Mouse (Mus musculus) heart, embryonic 15.5 days (tissue): Measurements from ENCODE around the gene Nfrkb. TPM values are rescaled to one million over a fixed set of nuclear protein-coding genes. Genes with fewer than 3 reads are reported as not detected.

Source experiments
- ATAC-seq: fragments of 200-750 bp; cut with Nextera tagmentation; replicated peaks from 2 replicates; pipeline ENCODE4 v1.8.0; 2017; ENCODE audit warnings: low read depth, moderate TSS enrichment; ENCODE audit not compliant: insufficient number of reproducible peaks, insufficient read depth, low FRiP score
- H3K27ac ChIP-seq: fragments of 300-500 bp; sonication (generic); 2 replicates; pipeline ENCODE4 v1.5.1; 2015; ENCODE audit warnings: mild to moderate bottlenecking, inconsistent platforms
- H3K27me3 ChIP-seq: fragments of 300-500 bp; sonication (generic); 2 replicates; pipeline ENCODE4 v1.6.1; 2015; ENCODE audit warnings: inconsistent platforms
- H3K36me3 ChIP-seq: fragments of 300-500 bp; sonication (generic); 2 replicates; pipeline ENCODE4 v1.6.1; 2015; ENCODE audit warnings: mild to moderate bottlenecking, inconsistent platforms
- H3K4me1 ChIP-seq: fragments of 300-500 bp; sonication (generic); replicated peaks from 2 replicates; pipeline ENCODE4 v1.6.1; 2015; ENCODE audit warnings: inconsistent platforms
- H3K4me2 ChIP-seq: fragments of 300-500 bp; sonication (generic); 2 replicates; pipeline ENCODE4 v1.6.1; 2015; ENCODE audit warnings: inconsistent platforms, mild to moderate bottlenecking, moderate library complexity
- H3K4me3 ChIP-seq: fragments of 300-500 bp; sonication (generic); 2 replicates; pipeline ENCODE4 v1.5.1; 2015; ENCODE audit warnings: mild to moderate bottlenecking, inconsistent platforms
- H3K9ac ChIP-seq: fragments of 300-500 bp; sonication (generic); 2 replicates; pipeline ENCODE4 v1.6.1; 2015; ENCODE audit warnings: mild to moderate bottlenecking, inconsistent platforms
- H3K9me3 ChIP-seq: fragments of 300-500 bp; sonication (generic); replicated peaks from 2 replicates; pipeline ENCODE4 v1.6.1; 2016; ENCODE audit warnings: inconsistent platforms
- WGBS: fragments of 180-500 bp; shearing (Covaris S2); methylation state at CpG from one replicate; pipeline ENCODE4 v1.1.7; 2015; ENCODE audit warnings: mixed read lengths; 5-methylcytosine and 5-hydroxymethylcytosine counted together
- polyA plus RNA-seq: library from polyadenylated mRNA; unstranded; fragments of >200 nt; fragmentation: Nextera tagmentation; extraction: Ambion mirVana; gene quantifications from 2 replicates; pipeline ENCODE4 v1.2.1, GENCODE M21; 2015

The Nfrkb gene
- polyA plus RNA-seq, 1 experiment from 2014 or later: 11.6 TPM

GRCm38 (mm10) chr9:31452166-31452565 lies 66.2 kb downstream of the Nfrkb start:
- Histone ChIP-seq H3K9me3 (no peaks in the 10 kb centered on the region), H3K36me3 (no peaks in the 10 kb centered on the region), H3K27me3 (no peaks in the 10 kb centered on the region), H3K27ac (no peak overlapping the region), H3K4me3 (no peak overlapping the region), H3K4me2 (no peak overlapping the region), H3K4me1 (no peaks in the 10 kb centered on the region), H3K9ac (no peak overlapping the region)
- ATAC-seq: no peak
- WGBS: 58% methylated on average over 10 of the region's 10 CpGs

GRCm38 (mm10) chr9:31454356-31454755 lies 68.4 kb downstream of the Nfrkb start:
- 47% methylated on average over 1 of the region's 1 CpGs for WGBS
- no peaks in the 10 kb centered on the region for H3K9me3 ChIP-seq
- H3K27ac ChIP-seq: no peak overlapping the region
- H3K4me1 ChIP-seq: no peaks in the 10 kb centered on the region
- H3K9ac ChIP-seq: no peak overlapping the region
- ATAC-seq: no peak
- H3K36me3 ChIP-seq: no peaks in the 10 kb centered on the region
- H3K4me3 ChIP-seq: no peak overlapping the region
- H3K27me3 ChIP-seq: no peaks in the 10 kb centered on the region
- no peak overlapping the region for H3K4me2 ChIP-seq

GRCm38 (mm10) chr9:31463190-31463589 lies 77.2 kb downstream of the Nfrkb start:
- H3K36me3 ChIP-seq: no peaks in the 10 kb centered on the region
- H3K27me3 ChIP-seq: peaks cover 42% of the 10 kb centered on the region
- WGBS: 47% methylated on average over 9 of the region's 9 CpGs
- H3K4me3 ChIP-seq: 0 out of 2 replicates have a peak overlapping the region, but pooled peaks have one; percentile 21
- H3K4me2 ChIP-seq: peak overlapping the region; percentile 55
- peaks cover 12% of the 10 kb centered on the region for H3K4me1 ChIP-seq
- no peak overlapping the region for H3K9ac ChIP-seq
- no peak for ATAC-seq
- no peak overlapping the region for H3K27ac ChIP-seq
- no peaks in the 10 kb centered on the region for H3K9me3 ChIP-seq

- H3K27ac ChIP-seq: no peak within 1 kb of the TSS
- H3K4me2 ChIP-seq: peak within 1 kb of the TSS; percentile 55
- H3K36me3 ChIP-seq: no peaks in the 10 kb centered on the region
- peaks cover 42% of the 10 kb centered on the region for H3K27me3 ChIP-seq
- WGBS: 6% methylated on average over 33 of the region's 33 CpGs
- H3K4me3 ChIP-seq: peak within 1 kb of the TSS; percentile 21
- no peaks in the 10 kb centered on the region for H3K9me3 ChIP-seq
- no peak within 1 kb of the TSS for H3K9ac ChIP-seq
- ATAC-seq: no peak
- H3K4me1 ChIP-seq: peaks cover 12% of the 10 kb centered on the region
Observed at GRCm38 (mm10) chr9:31463692-31464474, 77.9 kb downstream of the Nfrkb start, which contains the start of gene Tmem45b. TSS of gene Tmem45b (minus strand) at chr9:31464462.

Other genes with a start within 250 kb of the Nfrkb start
- 327 and 380 TPM in 2 replicates for gene Aplp2, start 174.4 kb upstream of the Nfrkb start, polyA plus RNA-seq
- 3.2 and 4.2 TPM in 2 replicates for gene Prdm10, start 105.7 kb upstream of the Nfrkb start, polyA plus RNA-seq
- gene Tmem45b, start 78.3 kb downstream of the Nfrkb start, polyA plus RNA-seq: not detected in 2 replicates